Mouse (Mus musculus): ENCODE data around the gene Cspg4. TPM values are rescaled to one million over a fixed set of nuclear protein-coding genes. Genes with fewer than 3 reads are reported as not detected.
"Not testable (repeated sequence)": the region's sequence is repeated elsewhere in the genome, so short reads cannot be mapped to it uniquely, and the experiment has no call there.

Gene Cspg4
- polyA plus RNA-seq, 1 experiment from 2014 or later: 41.1 TPM

DNA sequence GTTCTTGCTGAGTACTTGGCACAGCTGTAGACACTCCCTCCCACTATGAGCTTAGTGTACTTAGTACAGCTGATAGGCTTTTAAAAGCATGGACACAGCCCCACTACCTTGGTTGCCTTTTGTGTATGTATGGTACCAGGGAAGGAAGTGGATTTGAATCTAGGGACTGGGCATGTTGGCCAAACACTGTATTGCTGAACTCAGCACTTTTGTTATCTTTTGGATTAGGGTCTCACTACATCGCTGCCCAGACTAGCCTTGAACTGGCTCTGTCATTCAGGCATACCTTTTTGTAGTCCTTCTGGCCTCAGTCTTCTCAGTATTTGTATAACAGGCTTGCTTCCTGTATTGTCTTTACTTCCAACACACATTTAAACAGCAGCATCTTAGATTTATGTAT, 65.7 kb downstream of the Cspg4 start:
- H3K9me3 ChIP-seq: no peaks in the 10 kb centered on the region
- peaks cover 9% of the 10 kb centered on the region for H3K36me3 ChIP-seq
- no peak overlapping the region for H3K4me3 ChIP-seq
- no peak overlapping the region for H3K9ac ChIP-seq
- WGBS: 78% methylated on average over 1 of the region's 1 CpGs
- 0 out of 2 replicates have a peak, but pooled peaks cover 5% of the 10 kb centered on the region for H3K27me3 ChIP-seq
- no peak for ATAC-seq (ENCODE audit: low FRiP score, low read depth)
- peaks cover 21% of the 10 kb centered on the region for H3K4me1 ChIP-seq
- H3K4me2 ChIP-seq (replicated peaks): no peak overlapping the region
- H3K27ac ChIP-seq: no peak overlapping the region

- no peak for ATAC-seq (ENCODE audit: low FRiP score, low read depth)
- Histone ChIP-seq H3K4me2 (replicated peaks) (peak overlapping the region; percentile 89), H3K4me3 (peak overlapping the region; percentile 88), H3K27ac (peak overlapping the region; percentile 15; the same call in 1 of the 2 replicates), H3K4me1 (peaks cover 16% of the 10 kb centered on the region), H3K9ac (peak overlapping the region; percentile 35; the same call in 1 of the 2 replicates), H3K27me3 (no peaks in the 10 kb centered on the region), H3K9me3 (no peaks in the 10 kb centered on the region), H3K36me3 (peaks cover 4% of the 10 kb centered on the region; the same call in 1 of the 2 replicates)
- WGBS: 17% methylated on average over 6 of the region's 6 CpGs
These were observed 72.0 kb downstream of the Cspg4 start for GRCm38 (mm10) chr9:56936861-56937222.

- no peaks in the 10 kb centered on the region for H3K9me3 ChIP-seq
- H3K27me3 ChIP-seq: no peaks in the 10 kb centered on the region
- peak within 1 kb of the TSS; percentile 89 for H3K4me2 ChIP-seq (replicated peaks)
These were observed 72.7 kb downstream of the Cspg4 start, which contains the start of gene Imp3 for GRCm38 (mm10) chr9:56937223-56938160. Gene Imp3 (plus strand): TSS chr9:56937475.

GRCm38 (mm10) chr9:56938374-56938773, 73.5 kb downstream of the Cspg4 start:
- peak overlapping the region; percentile 91 for H3K9ac ChIP-seq
- peak overlapping the region; percentile 89 for H3K4me2 ChIP-seq (replicated peaks)
- peak overlapping the region; percentile 88 for H3K4me3 ChIP-seq
- no peaks in the 10 kb centered on the region for H3K9me3 ChIP-seq
- 1% methylated on average over 7 of the region's 7 CpGs for WGBS
- no peak for ATAC-seq (ENCODE audit: low FRiP score, low read depth)
- no peak overlapping the region for H3K27ac ChIP-seq
- no peaks in the 10 kb centered on the region for H3K27me3 ChIP-seq
- peaks cover 7% of the 10 kb centered on the region; the same call in 1 of the 2 replicates for H3K36me3 ChIP-seq
- peaks cover 16% of the 10 kb centered on the region for H3K4me1 ChIP-seq

More at GRCm38 (mm10) chr9:56937223-56938160, 72.7 kb downstream of the Cspg4 start, which contains the start of gene Imp3:
- peak; percentile 93 for ATAC-seq (ENCODE audit: low FRiP score, low read depth)
- Histone ChIP-seq H3K4me1 (peaks cover 16% of the 10 kb centered on the region), H3K4me3 (peak within 1 kb of the TSS; percentile 88), H3K9ac (peak within 1 kb of the TSS; percentile 91), H3K36me3 (peaks cover 6% of the 10 kb centered on the region; the same call in 1 of the 2 replicates), H3K27ac (peak within 1 kb of the TSS; percentile 89)
- WGBS: under 1% methylated on average over 73 of the region's 73 CpGs

DNA sequence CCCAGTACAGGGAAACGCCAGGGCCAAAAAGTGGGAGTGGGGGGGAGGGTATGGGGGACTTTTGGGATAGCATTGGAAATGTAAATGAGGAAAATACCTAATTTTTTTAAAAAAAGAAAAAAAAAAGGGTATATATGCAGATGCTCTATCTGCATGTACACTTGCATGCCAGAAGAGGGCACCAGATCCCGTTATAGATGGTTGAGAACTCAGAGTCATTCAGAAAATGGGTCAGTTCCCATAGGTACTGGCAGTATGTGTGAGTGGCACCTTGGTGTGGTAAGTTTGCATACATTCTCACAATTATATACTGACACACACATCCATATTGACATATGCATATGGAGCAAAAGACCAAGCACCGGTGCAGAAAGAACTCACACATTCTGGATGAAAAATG, 82.6 kb downstream of the Cspg4 start:
- not testable (repeated sequence) for H3K27ac ChIP-seq; H3K9ac ChIP-seq; H3K9me3 ChIP-seq; H3K27me3 ChIP-seq; H3K36me3 ChIP-seq; H3K4me2 ChIP-seq (replicated peaks); H3K4me3 ChIP-seq; ATAC-seq (ENCODE audit: low FRiP score, low read depth)
- WGBS: 32% methylated on average over 3 of the region's 3 CpGs
- peaks cover 11% of the 10 kb centered on the region for H3K4me1 ChIP-seq

DNA sequence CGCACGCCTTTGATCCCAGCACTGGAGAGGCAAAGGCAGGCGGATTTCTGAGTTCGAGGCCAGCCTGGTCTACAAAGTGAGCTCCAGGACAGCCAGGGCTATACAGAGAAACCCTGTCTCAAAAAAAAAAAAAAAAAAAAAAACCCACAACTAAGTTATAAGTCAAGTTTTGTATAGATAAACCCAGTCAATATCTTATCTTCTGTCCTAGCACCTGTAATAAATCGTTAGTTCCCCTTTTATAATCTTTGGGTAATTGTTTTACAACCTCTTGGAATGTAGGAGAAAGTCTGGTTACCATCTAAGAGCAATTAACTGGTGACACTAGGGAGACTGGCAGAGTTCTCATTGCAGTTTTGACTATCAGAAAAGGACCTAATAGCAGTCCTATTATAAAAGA, 83.9 kb downstream of the Cspg4 start:
- not testable (repeated sequence) for H3K27ac ChIP-seq; H3K36me3 ChIP-seq; H3K9ac ChIP-seq; H3K9me3 ChIP-seq; H3K4me3 ChIP-seq; H3K4me2 ChIP-seq (replicated peaks); H3K27me3 ChIP-seq; ATAC-seq (ENCODE audit: low FRiP score, low read depth)
- 36% methylated on average over 5 of the region's 5 CpGs for WGBS
- peaks cover 11% of the 10 kb centered on the region for H3K4me1 ChIP-seq

Other genes starting within 250 kb of the Cspg4 start
- 3.0 and 3.4 TPM in 2 replicates for gene Lingo1, start 68.6 kb upstream of the Cspg4 start, polyA plus RNA-seq (2015; fragmentation: Nextera tagmentation; extraction: Ambion mirVana)
- gene Odf3l1, start 354 bp upstream of the Cspg4 start, polyA plus RNA-seq (2015; fragmentation: Nextera tagmentation; extraction: Ambion mirVana): 0.27 and 0.94 TPM in 2 replicates
- gene Snx33, start 63.3 kb downstream of the Cspg4 start, polyA plus RNA-seq (2015; fragmentation: Nextera tagmentation; extraction: Ambion mirVana): 12.0 and 13.1 TPM in 2 replicates
- 87.6 and 88.8 TPM in 2 replicates for gene Imp3, start 72.4 kb downstream of the Cspg4 start, polyA plus RNA-seq (2015; fragmentation: Nextera tagmentation; extraction: Ambion mirVana)
- gene Snupn, start 85.8 kb downstream of the Cspg4 start, polyA plus RNA-seq (2015; fragmentation: Nextera tagmentation; extraction: Ambion mirVana): 29.2 and 29.3 TPM in 2 replicates
- 28.0 and 29.3 TPM in 2 replicates for gene Ptpn9, start 129.9 kb downstream of the Cspg4 start, polyA plus RNA-seq (2015; fragmentation: Nextera tagmentation; extraction: Ambion mirVana)
- 32.4 and 40.2 TPM in 2 replicates for gene Sin3a, start 207.0 kb downstream of the Cspg4 start, polyA plus RNA-seq (2015; fragmentation: Nextera tagmentation; extraction: Ambion mirVana)

Data from limb, embryonic 13.5 days (tissue).